Mouse (Mus musculus): ENCODE data around the gene Gm8332. TPM values are rescaled to one million over a fixed set of nuclear protein-coding genes. Genes with fewer than 3 reads are reported as not detected.
"Not testable (repeated sequence)": the region's sequence is repeated elsewhere in the genome, so short reads cannot be mapped to it uniquely, and the experiment has no call there.

Gene Gm8332
- polyA plus RNA-seq (2015; fragmentation: Nextera tagmentation; extraction: Ambion mirVana), result not detected in 2 replicates

DNA sequence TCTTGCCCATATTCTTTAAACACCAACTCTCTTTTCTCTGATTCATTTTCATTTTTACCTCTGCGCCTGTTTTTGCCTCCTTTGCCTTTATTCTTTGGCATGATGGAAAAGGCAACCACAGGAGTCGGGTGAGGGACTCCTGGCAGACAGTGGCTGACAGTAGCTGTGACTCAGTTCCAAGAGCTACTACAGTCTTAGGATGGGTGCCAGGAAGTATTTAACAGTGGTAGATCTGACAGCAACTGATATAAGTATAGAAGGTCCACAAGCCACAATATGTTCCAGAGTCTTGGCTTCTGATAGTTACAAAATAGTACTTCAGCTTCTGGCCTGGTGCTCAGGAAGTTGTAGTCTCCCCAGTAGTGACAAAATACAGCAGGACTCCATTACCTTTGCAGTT, at the start of gene Gm8332:
TSS of gene Gm8332 (minus strand) at position 101 of the 400 bp plus-strand sequence.
- not testable (repeated sequence) for H3K4me2 ChIP-seq; ATAC-seq (ENCODE audit: insufficient read depth); H3K36me3 ChIP-seq (replicated peaks); H3K27ac ChIP-seq (replicated peaks); H3K9me3 ChIP-seq (replicated peaks); H3K27me3 ChIP-seq; H3K4me3 ChIP-seq (replicated peaks); H3K9ac ChIP-seq; H3K4me1 ChIP-seq (replicated peaks)
- 59% methylated on average over 2 of the region's 2 CpGs for WGBS (ENCODE audit: insufficient replicate concordance)

DNA sequence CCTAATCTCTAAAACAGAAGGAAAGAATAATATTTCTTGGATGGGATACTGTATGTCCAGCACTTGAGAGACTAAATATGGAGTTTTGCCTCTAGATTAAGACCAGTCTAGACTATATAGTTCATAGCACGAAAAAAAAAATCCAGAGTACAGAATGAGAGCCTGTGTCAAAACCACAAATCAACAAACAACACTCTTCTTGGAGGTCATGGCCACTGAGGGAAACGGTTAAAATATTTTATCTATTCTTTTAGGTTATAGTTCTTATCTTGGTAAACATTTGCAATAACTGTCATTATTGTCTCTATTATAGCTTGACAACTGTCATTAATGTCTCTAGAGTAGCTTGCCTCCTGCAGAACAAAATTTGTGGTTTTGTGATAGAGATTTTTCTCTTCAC, 47.3 kb upstream of the Gm8332 start:
- H3K9me3 ChIP-seq (replicated peaks); H3K27me3 ChIP-seq; H3K36me3 ChIP-seq (replicated peaks); H3K9ac ChIP-seq; H3K4me1 ChIP-seq (replicated peaks); H3K4me2 ChIP-seq; H3K4me3 ChIP-seq (replicated peaks); H3K27ac ChIP-seq (replicated peaks); ATAC-seq (ENCODE audit: insufficient read depth): not testable (repeated sequence)
- WGBS (ENCODE audit: insufficient replicate concordance), result 40% methylated on average over 2 of the region's 2 CpGs

DNA sequence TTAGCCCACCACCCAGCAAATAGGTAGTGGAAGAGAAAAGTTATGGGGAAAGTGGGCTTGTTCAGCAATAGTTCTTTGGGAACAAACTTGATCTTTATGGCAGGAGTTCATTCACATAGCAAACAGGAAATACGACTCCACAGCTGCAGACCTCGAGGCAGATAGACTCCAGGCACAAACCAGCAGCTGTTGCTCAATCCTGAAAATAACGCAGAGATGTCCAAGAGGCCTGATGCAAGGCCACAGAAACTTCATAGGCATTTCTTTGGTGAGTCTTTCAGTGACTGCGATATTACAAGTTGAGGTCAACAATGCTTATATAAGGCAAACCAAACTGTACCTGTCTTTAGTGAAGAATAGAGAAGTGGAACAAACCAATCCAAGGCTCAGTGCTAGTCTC, 43.2 kb upstream of the Gm8332 start:
- H3K36me3 ChIP-seq (replicated peaks); H3K4me2 ChIP-seq; H3K4me1 ChIP-seq (replicated peaks); H3K4me3 ChIP-seq (replicated peaks); H3K9ac ChIP-seq; H3K27ac ChIP-seq (replicated peaks); H3K27me3 ChIP-seq; ATAC-seq (ENCODE audit: insufficient read depth); H3K9me3 ChIP-seq (replicated peaks): not testable (repeated sequence)
- 44% methylated on average over 4 of the region's 4 CpGs for whole genome bisulfite sequencing (ENCODE audit: insufficient replicate concordance)

DNA sequence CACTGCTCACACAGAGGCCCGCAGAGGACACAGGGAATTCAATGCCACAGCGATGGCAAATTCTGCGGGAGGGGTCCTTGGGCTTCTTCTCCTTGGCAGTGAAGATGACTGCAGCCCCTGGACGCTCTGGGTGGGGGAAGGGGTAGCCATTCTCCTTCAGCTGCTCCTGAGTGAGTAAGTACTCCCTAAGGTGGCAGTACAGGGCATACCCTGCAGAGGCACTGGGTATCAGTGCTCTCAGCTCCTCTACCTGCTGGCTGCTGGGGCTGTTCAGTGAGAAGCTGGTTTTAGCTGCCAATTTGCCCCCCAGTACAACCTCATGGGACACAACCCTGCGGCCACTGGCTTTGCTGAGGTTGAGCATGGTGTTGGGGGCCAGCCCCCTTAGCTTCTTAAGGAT, 35.3 kb upstream of the Gm8332 start:
- not testable (repeated sequence) for H3K9me3 ChIP-seq (replicated peaks); H3K4me2 ChIP-seq; H3K27me3 ChIP-seq; H3K4me1 ChIP-seq (replicated peaks); H3K9ac ChIP-seq; ATAC-seq (ENCODE audit: insufficient read depth); H3K4me3 ChIP-seq (replicated peaks); H3K27ac ChIP-seq (replicated peaks); H3K36me3 ChIP-seq (replicated peaks)
- 48% methylated on average over 5 of the region's 5 CpGs for WGBS (ENCODE audit: insufficient replicate concordance)

DNA sequence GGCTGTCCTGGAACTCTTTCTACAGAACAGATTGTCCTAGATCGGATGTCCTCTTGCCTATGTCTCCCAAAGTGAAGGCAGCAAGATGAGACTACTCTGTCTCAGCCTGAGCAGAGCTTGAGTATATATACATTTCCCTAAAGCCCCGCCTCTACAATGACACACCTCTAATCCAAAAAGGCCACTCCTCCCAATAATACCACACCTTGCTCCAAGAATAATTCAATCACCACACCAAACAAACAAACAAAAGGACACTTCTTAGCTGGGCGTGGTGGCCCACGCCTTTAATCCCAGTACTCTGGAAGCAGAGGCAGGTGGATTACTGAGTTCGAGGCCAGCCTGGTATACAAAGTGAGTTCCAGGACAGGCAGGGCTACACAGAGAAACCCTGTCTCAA, 24.5 kb upstream of the Gm8332 start, which contains the start of gene Gm5662:
TSS of gene Gm5662 (minus strand) at position 101 of the 400 bp plus-strand sequence.
- not testable (repeated sequence) for H3K4me2 ChIP-seq; H3K9ac ChIP-seq; ATAC-seq (ENCODE audit: insufficient read depth); H3K36me3 ChIP-seq (replicated peaks); H3K27me3 ChIP-seq; H3K9me3 ChIP-seq (replicated peaks); H3K4me3 ChIP-seq (replicated peaks); H3K27ac ChIP-seq (replicated peaks); H3K4me1 ChIP-seq (replicated peaks)
- WGBS (ENCODE audit: insufficient replicate concordance), result 54% methylated on average over 5 of the region's 5 CpGs

DNA sequence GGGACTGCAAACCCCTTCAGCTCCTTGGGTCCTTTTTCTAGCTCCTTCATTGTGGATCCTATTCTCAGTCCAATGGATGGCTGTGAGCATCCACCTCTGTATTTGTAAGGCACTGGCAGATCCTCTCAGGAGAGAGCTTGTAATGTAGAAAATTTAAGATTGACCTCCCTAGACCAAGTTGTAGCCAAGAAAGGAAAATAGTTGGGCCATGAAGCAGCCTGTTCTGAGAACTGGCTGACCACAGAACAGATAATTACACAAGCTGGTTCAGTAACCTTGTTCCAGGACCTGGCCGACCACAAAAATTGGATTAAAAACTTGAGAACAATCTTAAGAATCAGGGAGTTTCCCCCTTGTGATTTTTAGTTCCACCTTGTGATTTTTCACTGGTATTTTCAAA, 7.3 kb upstream of the Gm8332 start:
- H3K27ac ChIP-seq (replicated peaks), result no peak overlapping the region

DNA sequence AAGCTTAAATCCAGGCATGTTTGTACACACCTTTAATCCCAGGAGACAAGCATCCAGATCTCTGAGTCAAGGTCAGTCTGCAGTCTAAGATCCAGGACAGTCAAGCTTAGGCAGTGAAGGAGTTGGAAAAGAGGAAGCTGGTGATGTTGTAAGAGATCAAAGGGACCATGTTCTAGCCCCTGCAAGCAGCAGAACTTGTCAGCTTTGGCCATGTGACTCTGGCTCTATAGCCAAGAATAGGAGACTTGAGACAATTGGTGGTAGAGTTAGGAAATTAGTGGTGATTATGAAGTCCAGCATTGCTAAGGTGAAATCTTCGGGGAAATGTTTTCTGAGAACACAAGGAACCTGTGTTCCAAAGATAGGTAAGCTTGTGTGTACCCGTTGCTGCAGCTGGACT, 6.0 kb upstream of the Gm8332 start:
- not testable (repeated sequence) for H3K27ac ChIP-seq (replicated peaks); H3K9ac ChIP-seq; H3K9me3 ChIP-seq (replicated peaks); H3K36me3 ChIP-seq (replicated peaks); ATAC-seq (ENCODE audit: insufficient read depth); H3K4me1 ChIP-seq (replicated peaks); H3K4me2 ChIP-seq; H3K4me3 ChIP-seq (replicated peaks); H3K27me3 ChIP-seq
- 35% methylated on average over 2 of the region's 2 CpGs for WGBS (ENCODE audit: insufficient replicate concordance)

More for the DNA sequence above, 7.3 kb upstream of the Gm8332 start:
- 38% methylated on average over 1 of the region's 1 CpGs for WGBS (ENCODE audit: insufficient replicate concordance)
- no peak overlapping the region for H3K9ac ChIP-seq
- H3K36me3 ChIP-seq (replicated peaks), result no peaks in the 10 kb centered on the region
- H3K9me3 ChIP-seq (replicated peaks), result no peaks in the 10 kb centered on the region
- no peak overlapping the region for H3K4me3 ChIP-seq (replicated peaks)
- no peaks in the 10 kb centered on the region for H3K4me1 ChIP-seq (replicated peaks)
- no peak overlapping the region for H3K4me2 ChIP-seq
- ATAC-seq (ENCODE audit: insufficient read depth), result no peak
- H3K27me3 ChIP-seq, result no peaks in the 10 kb centered on the region

DNA sequence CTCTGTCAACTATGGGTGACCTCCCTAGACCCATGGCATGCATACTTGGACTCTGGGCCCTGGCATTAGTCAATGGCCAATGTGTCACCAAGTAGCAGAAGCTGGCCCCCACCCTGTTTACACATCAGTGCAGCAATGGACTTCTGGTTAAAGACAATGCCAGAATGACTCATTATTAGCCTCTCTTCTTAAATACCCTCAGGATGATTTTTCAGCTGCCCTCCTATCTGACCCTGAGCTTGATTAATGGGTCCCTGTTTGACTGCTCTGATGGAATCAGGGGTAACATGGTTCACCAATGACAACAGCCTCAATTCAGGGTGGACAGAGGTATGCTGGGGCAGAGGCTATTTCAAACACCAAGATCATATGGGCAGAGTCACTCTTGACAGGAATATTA, 4.1 kb downstream of the Gm8332 start:
- not testable (repeated sequence) for H3K9ac ChIP-seq; H3K27ac ChIP-seq (replicated peaks); H3K4me3 ChIP-seq (replicated peaks); H3K27me3 ChIP-seq; H3K4me1 ChIP-seq (replicated peaks); ATAC-seq (ENCODE audit: insufficient read depth); H3K4me2 ChIP-seq; H3K9me3 ChIP-seq (replicated peaks); H3K36me3 ChIP-seq (replicated peaks)

DNA sequence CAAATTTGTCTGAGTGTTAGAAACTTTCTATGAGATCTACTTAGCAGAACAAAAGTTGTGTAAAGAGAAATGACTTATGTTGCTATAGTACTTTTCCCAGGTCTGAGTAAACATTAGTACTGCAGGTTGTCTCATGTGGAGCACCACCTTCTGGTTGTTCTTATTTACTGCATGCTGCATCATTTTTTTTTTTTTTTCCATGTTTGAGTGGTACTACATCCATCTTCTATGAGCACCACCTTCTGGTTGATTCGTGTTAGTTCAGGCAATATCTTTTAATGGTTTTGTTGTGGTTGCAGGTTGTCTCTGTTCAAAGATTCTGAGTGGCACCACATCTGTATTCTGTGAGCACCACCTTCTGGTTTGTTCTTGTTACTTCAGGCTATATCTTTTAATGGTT, 7.0 kb downstream of the Gm8332 start:
- H3K36me3 ChIP-seq (replicated peaks); H3K4me3 ChIP-seq (replicated peaks); H3K9me3 ChIP-seq (replicated peaks); H3K4me1 ChIP-seq (replicated peaks); ATAC-seq (ENCODE audit: insufficient read depth); H3K27me3 ChIP-seq; H3K4me2 ChIP-seq; H3K27ac ChIP-seq (replicated peaks); H3K9ac ChIP-seq: not testable (repeated sequence)
- WGBS (ENCODE audit: insufficient replicate concordance), result 34% methylated on average over 1 of the region's 1 CpGs

DNA sequence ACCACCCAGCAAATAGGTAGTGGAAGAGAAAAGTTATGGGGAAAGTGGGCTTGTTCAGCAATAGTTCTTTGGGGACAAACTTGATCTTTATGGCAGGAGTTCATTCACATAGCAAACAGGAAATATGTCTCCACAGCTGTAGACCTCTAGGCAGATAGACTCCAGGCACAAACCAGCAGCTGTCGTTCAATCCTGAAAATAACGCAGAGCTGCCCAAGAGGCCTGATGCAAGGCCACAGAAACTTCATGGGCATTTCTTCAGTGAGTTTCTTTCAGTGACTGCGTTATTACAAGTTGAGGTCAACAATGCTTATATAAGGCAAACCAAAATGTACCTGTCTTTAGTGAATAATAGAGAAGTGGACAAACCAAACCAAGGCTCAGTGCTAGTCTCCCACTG, 30.5 kb downstream of the Gm8332 start:
- H3K4me1 ChIP-seq (replicated peaks), result no peaks in the 10 kb centered on the region
- H3K27me3 ChIP-seq, result no peaks in the 10 kb centered on the region
- no peak overlapping the region for H3K4me3 ChIP-seq (replicated peaks)
- no peak overlapping the region for H3K27ac ChIP-seq (replicated peaks)
- H3K4me2 ChIP-seq, result no peak overlapping the region
- ATAC-seq (ENCODE audit: insufficient read depth), result no peak
- H3K9ac ChIP-seq, result no peak overlapping the region
- WGBS (ENCODE audit: insufficient replicate concordance), result 64% methylated on average over 3 of the region's 3 CpGs
- H3K36me3 ChIP-seq (replicated peaks), result no peaks in the 10 kb centered on the region
- H3K9me3 ChIP-seq (replicated peaks), result no peaks in the 10 kb centered on the region

DNA sequence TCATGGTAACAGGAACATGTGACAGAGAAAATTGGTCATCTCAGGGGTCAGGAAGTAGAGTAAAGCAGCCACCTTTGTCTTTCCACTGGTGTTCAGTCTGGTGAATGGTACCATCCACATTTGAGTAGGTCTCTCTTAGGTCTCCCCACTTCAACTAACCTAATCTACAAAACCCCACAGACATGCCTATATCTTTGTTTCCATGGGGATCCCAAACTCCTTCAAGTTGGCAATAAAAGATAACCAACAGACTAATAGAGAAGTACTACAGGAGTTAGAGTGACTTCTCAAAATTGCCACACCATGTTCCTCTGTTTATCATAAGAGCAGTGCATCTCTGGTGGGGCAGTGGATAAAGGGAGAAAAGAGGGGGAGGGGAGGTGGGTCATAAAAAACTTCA, 31.8 kb downstream of the Gm8332 start:
- H3K9ac ChIP-seq; H3K27me3 ChIP-seq; ATAC-seq (ENCODE audit: insufficient read depth); H3K36me3 ChIP-seq (replicated peaks); H3K4me2 ChIP-seq; H3K4me3 ChIP-seq (replicated peaks); H3K27ac ChIP-seq (replicated peaks); H3K4me1 ChIP-seq (replicated peaks); H3K9me3 ChIP-seq (replicated peaks): not testable (repeated sequence)

DNA sequence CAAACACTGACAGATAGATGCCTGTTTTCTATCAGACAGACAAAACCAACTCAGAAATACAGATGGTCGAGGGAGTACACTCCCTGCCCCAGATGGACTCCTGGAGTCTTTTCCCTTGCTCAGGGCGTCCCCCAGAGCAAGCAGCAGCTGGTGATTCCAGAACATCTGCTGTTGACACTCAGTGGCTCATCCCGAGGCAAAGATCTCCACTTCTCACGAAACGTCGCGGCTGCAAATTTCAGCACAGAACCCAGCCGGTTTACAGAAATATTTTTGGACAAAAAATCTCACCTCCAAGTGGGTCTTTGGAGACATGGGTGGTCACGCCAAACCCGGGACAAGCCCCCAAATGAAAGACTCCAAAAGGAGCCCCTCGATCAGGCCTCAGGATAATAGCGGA, 35.3 kb downstream of the Gm8332 start:
- H3K4me2 ChIP-seq, result no peak overlapping the region
- no peak for ATAC-seq (ENCODE audit: insufficient read depth)
- no peaks in the 10 kb centered on the region for H3K36me3 ChIP-seq (replicated peaks)

More for the DNA sequence above, 35.3 kb downstream of the Gm8332 start:
- Histone ChIP-seq H3K27me3 (no peaks in the 10 kb centered on the region), H3K9me3 (replicated peaks) (no peaks in the 10 kb centered on the region), H3K4me1 (replicated peaks) (no peaks in the 10 kb centered on the region), H3K27ac (replicated peaks) (no peak overlapping the region), H3K9ac (no peak overlapping the region), H3K4me3 (replicated peaks) (no peak overlapping the region)
- 72% methylated on average over 12 of the region's 12 CpGs for WGBS (ENCODE audit: insufficient replicate concordance)
